Mouse (Mus musculus) neural tube, embryonic 15.5 days (tissue): ENCODE measurements around the gene Setd6. TPM values are rescaled to one million over a fixed set of nuclear protein-coding genes. Genes with fewer than 3 reads are reported as not detected.

ENCODE experiments used
- ATAC-seq: fragments of 200-750 bp; cut with Nextera tagmentation; 2 replicates; pipeline ENCODE4 v1.8.0; 2017; ENCODE audit warnings: mild to moderate bottlenecking, moderate TSS enrichment, moderate library complexity; ENCODE audit not compliant: low FRiP score
- H3K27ac ChIP-seq: fragments of 300-500 bp; sonication (generic); replicated peaks from 2 replicates; pipeline ENCODE4 v1.5.1; 2015; ENCODE audit warnings: mild to moderate bottlenecking, inconsistent platforms
- H3K27me3 ChIP-seq: fragments of 300-500 bp; sonication (generic); replicated peaks from 2 replicates; pipeline ENCODE4 v1.6.1; 2015; ENCODE audit warnings: inconsistent platforms
- H3K36me3 ChIP-seq: fragments of 300-500 bp; sonication (generic); 2 replicates; pipeline ENCODE4 v1.6.1; 2015; ENCODE audit warnings: inconsistent platforms
- H3K4me1 ChIP-seq: fragments of 300-500 bp; sonication (generic); 2 replicates; pipeline ENCODE4 v1.6.1; 2015; ENCODE audit warnings: inconsistent platforms
- H3K4me2 ChIP-seq: fragments of 300-500 bp; sonication (generic); 2 replicates; pipeline ENCODE4 v1.6.1; 2015; ENCODE audit warnings: inconsistent platforms, mild to moderate bottlenecking, moderate library complexity
- H3K4me3 ChIP-seq: fragments of 300-500 bp; sonication (generic); replicated peaks from 2 replicates; pipeline ENCODE4 v1.5.1; 2015; ENCODE audit warnings: mild to moderate bottlenecking, inconsistent platforms
- H3K9ac ChIP-seq: fragments of 300-500 bp; sonication (generic); replicated peaks from 2 replicates; pipeline ENCODE4 v1.6.1; 2015; ENCODE audit warnings: mild to moderate bottlenecking, inconsistent platforms
- H3K9me3 ChIP-seq: fragments of 300-500 bp; sonication (generic); replicated peaks from 2 replicates; pipeline ENCODE4 v1.6.1; 2016; ENCODE audit warnings: inconsistent platforms
- WGBS: fragments of 180-500 bp; shearing (Covaris S2); methylation state at CpG from one replicate; pipeline ENCODE4 v1.1.7; 2015; ENCODE audit warnings: mixed read lengths; 5-methylcytosine and 5-hydroxymethylcytosine counted together
- polyA plus RNA-seq: library from polyadenylated mRNA; unstranded; fragments of >200 nt; fragmentation: Nextera tagmentation; extraction: Ambion mirVana; gene quantifications from 2 replicates; pipeline ENCODE4 v1.2.1, GENCODE M21; 2015

Gene Setd6
- polyA plus RNA-seq = 32.9 and 34.8 TPM in 2 replicates

DNA sequence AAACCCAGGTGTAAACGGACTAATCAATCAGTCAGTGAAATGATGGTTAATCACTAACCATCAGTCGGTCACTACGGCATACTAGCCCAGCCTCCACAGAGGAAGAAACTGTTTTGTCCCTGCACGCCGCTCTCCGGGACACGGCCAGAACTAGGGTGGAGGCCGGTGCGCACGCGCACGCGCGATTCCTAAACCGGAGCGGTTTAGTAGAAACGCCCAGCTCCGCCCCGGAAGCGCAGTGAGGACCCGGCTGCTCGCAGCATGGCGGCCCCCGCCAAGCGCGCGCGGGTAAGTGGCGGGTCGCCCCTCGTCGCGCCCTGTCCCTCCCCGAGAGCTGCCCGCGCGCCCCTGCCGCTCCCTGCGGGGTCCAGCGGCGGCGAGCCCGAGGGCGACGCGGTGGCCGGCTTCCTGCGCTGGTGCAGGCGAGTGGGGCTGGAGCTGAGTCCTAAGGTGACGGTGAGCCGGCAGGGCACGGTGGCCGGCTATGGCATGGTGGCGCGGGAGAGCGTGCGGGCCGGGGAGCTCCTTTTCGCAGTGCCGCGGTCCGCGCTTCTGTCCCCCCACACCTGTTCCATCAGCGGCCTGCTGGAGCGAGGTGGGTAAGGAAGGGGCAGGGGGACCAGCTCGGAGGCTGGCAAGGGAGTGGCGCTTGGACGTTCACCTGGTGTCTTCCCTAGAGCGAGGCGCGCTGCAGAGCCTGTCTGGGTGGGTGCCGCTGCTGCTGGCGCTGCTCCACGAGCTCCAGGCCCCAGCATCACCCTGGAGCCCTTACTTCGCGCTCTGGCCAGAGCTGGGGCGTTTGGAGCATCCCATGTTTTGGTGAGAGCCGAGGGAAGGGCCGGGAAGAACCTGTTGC is at the start of gene Setd6:
Gene Setd6 (plus strand): TSS at position 206 of the 856 bp plus-strand sequence.
- peak within 1 kb of the TSS; percentile 82 for H3K4me2 ChIP-seq
- no peaks in the 10 kb centered on the region for H3K27me3 ChIP-seq
- ATAC-seq = peak; percentile 92
- no peaks in the 10 kb centered on the region for H3K9me3 ChIP-seq
- peaks cover 20% of the 10 kb centered on the region for H3K4me1 ChIP-seq
- H3K36me3 ChIP-seq = peaks cover 51% of the 10 kb centered on the region
- H3K27ac ChIP-seq = peak within 1 kb of the TSS; percentile 65
- peak within 1 kb of the TSS; percentile 57 for H3K4me3 ChIP-seq
- under 1% methylated on average over 79 of the region's 79 CpGs for WGBS
- peak within 1 kb of the TSS; percentile 57 for H3K9ac ChIP-seq

DNA sequence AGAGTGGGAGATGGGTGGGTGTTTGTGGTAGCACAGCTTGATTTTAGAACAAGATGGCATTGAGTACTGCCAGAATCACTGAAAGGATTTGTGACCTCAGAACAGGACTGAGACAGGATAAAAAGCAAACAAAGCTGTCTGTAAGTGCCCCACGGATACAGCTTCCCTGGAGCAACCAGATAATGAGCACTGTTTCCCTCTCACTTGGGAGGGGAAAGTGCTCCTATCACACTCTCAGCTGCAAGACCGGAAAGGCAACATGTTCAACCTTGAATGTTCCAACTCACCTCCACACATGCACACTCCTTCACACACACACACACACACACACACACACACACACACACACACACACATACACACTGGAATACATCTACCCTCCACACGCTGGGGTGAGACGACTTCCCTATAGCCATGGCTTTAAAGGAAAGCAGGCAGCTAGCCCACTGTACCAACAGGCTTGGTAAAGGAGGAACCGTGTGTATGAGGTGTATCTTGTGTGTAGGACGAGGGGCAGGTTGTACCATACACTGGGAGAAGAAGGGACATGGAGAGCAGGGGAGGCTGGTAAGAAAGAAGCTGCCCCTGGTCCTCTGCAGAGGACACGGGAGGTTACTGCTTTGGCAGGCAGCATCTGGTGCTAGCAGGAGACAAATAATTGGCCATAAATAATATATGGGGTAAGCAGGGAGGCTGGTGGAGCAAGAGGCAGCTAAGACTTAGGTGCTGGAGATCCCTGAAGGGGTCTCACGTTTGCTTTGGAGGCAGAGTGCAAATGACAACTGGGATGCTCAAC is 47.3 kb upstream of the Setd6 start:
- Histone ChIP-seq H3K27ac (no peak overlapping the region), H3K36me3 (no peaks in the 10 kb centered on the region), H3K4me1 (no peaks in the 10 kb centered on the region), H3K4me2 (no peak overlapping the region), H3K9me3 (no peaks in the 10 kb centered on the region), H3K27me3 (0 out of 2 replicates have a peak, but pooled peaks cover 2% of the 10 kb centered on the region), H3K9ac (no peak overlapping the region), H3K4me3 (no peak overlapping the region)
- WGBS = 53% methylated on average over 8 of the region's 8 CpGs
- no peak for ATAC-seq

DNA sequence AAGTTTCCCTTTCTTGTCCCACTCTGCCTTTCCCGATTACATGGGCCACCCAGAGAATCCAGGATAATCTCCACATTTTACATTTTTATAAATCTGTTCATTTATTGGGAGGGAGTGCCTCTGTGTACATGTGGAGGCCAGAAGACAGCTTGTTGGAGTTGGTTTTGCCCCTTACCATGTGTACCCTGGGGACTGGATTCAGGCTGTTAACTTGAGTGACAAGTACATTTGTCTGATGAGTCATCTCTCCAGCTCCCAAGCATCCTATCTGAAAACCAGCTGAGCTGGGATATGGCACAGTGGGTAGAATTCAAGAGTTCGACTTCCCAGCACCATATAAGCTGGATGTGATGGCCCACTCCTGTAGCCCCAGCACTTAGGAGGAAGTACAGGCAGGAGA is 45.7 kb upstream of the Setd6 start:
- no peak overlapping the region for H3K27ac ChIP-seq
- H3K9me3 ChIP-seq = no peaks in the 10 kb centered on the region
- 0 out of 2 replicates have a peak, but pooled peaks cover 3% of the 10 kb centered on the region for H3K4me1 ChIP-seq
- no peak overlapping the region for H3K9ac ChIP-seq
- 79% methylated on average over 2 of the region's 2 CpGs for WGBS
- no peak overlapping the region for H3K4me2 ChIP-seq
- ATAC-seq = no peak
- H3K36me3 ChIP-seq = no peaks in the 10 kb centered on the region
- 0 out of 2 replicates have a peak, but pooled peaks cover 4% of the 10 kb centered on the region for H3K27me3 ChIP-seq
- no peak overlapping the region for H3K4me3 ChIP-seq

DNA sequence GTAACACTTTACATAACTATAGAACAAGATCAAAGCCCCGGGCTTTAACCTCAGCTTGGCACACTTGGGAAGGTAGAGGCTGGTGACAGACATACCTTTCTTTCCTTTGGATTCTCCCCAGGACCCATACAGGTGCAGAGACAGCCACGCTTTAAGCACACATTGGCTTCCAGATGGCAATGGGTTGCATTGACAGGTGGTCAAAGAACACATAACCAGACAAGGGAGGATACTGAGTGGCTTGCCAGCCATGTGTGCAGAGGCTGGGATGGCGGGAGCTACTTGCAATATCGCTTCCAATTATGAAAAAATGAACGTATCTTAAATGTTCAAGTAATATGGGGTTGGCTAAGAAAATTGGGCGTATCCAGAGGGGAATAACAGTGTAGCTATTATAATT is 43.8 kb upstream of the Setd6 start:
- Histone ChIP-seq H3K4me1 (0 out of 2 replicates have a peak, but pooled peaks cover 4% of the 10 kb centered on the region), H3K9ac (no peak overlapping the region), H3K36me3 (no peaks in the 10 kb centered on the region), H3K9me3 (no peaks in the 10 kb centered on the region), H3K27me3 (0 out of 2 replicates have a peak, but pooled peaks cover 10% of the 10 kb centered on the region), H3K27ac (no peak overlapping the region), H3K4me3 (no peak overlapping the region), H3K4me2 (no peak overlapping the region)
- 85% methylated on average over 6 of the region's 6 CpGs for WGBS
- no peak for ATAC-seq

DNA sequence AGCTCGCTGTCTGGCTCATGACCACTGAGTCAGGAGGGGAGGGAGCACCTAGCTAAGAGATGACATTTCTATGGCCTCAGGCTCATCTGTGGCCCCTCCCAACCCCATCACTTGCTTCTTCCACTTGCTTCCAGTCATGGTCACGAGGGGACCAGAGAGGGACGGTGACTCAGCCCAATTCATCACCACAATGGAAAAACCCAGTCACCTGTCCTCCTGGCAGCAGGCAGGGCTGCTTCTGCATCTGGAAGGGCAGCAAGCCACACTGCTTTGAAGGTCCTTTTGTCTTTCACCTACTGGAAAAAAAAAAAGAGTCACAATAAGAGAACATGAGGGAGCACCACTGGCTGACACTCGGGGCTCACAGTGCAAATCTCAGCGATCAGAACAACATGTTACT is 42.9 kb upstream of the Setd6 start:
- Histone ChIP-seq H3K27me3 (0 out of 2 replicates have a peak, but pooled peaks cover 13% of the 10 kb centered on the region), H3K27ac (no peak overlapping the region), H3K9ac (no peak overlapping the region), H3K36me3 (no peaks in the 10 kb centered on the region), H3K4me1 (0 out of 2 replicates have a peak, but pooled peaks cover 10% of the 10 kb centered on the region), H3K4me3 (no peak overlapping the region), H3K9me3 (no peaks in the 10 kb centered on the region), H3K4me2 (no peak overlapping the region)
- WGBS = 76% methylated on average over 5 of the region's 5 CpGs
- ATAC-seq = no peak

DNA sequence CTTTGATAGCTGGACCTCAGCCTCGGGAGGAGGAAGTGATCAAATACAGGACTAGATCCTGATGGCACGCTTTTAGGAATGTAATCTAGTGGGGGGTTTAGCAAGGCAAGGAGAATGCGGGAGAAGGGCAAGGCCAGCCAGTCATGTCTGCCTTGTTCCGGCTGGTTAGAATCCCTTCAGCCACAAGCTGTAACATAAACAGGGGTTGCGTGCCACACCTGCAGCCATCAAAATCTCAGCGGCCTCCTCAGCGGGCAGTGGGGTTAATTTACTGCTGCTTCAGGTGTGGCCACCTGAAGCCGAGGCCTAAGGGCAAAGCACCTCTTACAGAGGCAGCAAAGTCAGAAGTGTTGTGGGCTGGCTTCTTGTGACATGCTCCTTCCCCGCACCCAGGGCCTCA is 39.0 kb upstream of the Setd6 start, which contains the start of gene Ndrg4:
Gene Ndrg4 (plus strand): TSS at position 350 of the 400 bp plus-strand sequence.
- ATAC-seq = no peak
- H3K27ac ChIP-seq = peak within 1 kb of the TSS; percentile 74
- peaks cover 30% of the 10 kb centered on the region for H3K4me1 ChIP-seq
- WGBS = 54% methylated on average over 9 of the region's 9 CpGs
- peak within 1 kb of the TSS; percentile 78 for H3K4me3 ChIP-seq
- no peaks in the 10 kb centered on the region for H3K36me3 ChIP-seq
- peak within 1 kb of the TSS; percentile 79 for H3K9ac ChIP-seq
- H3K27me3 ChIP-seq = 0 out of 2 replicates have a peak, but pooled peaks cover 13% of the 10 kb centered on the region
- H3K9me3 ChIP-seq = no peaks in the 10 kb centered on the region
- H3K4me2 ChIP-seq = peak within 1 kb of the TSS; percentile 74

DNA sequence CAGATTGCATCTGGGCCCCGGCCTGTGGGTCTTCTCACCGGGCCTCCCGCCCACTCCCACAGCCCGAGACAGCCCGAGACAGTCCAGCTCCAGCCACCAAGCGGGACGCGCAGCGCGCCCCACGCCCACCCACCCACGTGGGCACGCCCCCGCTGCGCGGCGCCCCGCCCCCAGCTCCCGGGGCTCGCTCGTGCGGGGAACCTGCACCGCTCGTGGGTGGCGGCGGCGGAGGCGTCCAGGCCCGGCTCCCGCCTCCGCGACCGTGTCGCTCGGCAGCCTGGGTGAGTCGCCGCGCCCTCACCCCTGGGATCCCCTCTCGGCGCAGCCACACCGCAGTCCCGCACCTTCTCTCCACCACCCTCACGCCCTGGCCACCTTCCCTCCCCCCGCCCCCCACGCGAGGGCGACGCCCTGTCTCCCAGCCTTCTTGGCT is 38.1 kb upstream of the Setd6 start:
- H3K4me1 ChIP-seq = peaks cover 34% of the 10 kb centered on the region
- H3K27ac ChIP-seq = peak overlapping the region; percentile 74
- peak overlapping the region; percentile 79 for H3K9ac ChIP-seq
- H3K4me2 ChIP-seq = peak overlapping the region; percentile 74
- under 1% methylated on average over 43 of the region's 48 CpGs for WGBS
- 0 out of 2 replicates have a peak, but pooled peaks cover 13% of the 10 kb centered on the region for H3K27me3 ChIP-seq
- peak overlapping the region; percentile 78 for H3K4me3 ChIP-seq
- peak; percentile 81 for ATAC-seq
- no peaks in the 10 kb centered on the region for H3K36me3 ChIP-seq
- no peaks in the 10 kb centered on the region for H3K9me3 ChIP-seq

DNA sequence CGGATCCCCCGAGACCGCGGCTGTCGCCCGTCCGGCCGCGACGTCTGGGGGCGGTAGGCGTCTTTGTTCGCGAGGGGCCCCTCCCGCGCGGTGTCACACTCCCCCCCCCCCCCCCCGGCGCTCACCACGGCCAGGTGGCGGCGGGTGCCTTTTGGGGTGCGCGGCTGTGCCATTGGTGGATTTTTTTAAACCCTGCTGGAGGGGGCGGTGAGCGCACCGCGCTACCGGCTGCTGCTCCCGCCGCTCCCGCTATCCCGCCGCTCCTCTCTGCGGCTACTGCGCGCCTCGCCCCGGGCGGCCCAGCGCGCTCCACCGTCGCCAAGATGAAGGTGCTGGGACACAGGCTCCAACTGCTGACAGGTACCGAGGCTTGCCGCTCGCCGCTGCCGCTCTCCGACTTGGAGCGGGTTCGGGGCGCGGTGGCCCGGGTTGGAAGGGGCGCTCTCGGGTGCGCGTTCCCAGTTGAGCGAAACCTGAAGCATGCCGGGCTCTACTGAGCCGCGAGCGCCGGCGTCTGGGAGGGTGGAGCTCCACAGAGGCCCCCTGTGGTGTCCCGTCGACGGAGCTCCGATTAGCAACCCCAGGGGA is 37.6 kb upstream of the Setd6 start:
- ATAC-seq = peak; percentile 74
- H3K4me2 ChIP-seq = peak overlapping the region; percentile 74
- H3K9me3 ChIP-seq = no peaks in the 10 kb centered on the region
- peaks cover 34% of the 10 kb centered on the region for H3K4me1 ChIP-seq
- 0 out of 2 replicates have a peak, but pooled peaks cover 13% of the 10 kb centered on the region for H3K27me3 ChIP-seq
- under 1% methylated on average over 54 of the region's 70 CpGs for WGBS
- peak overlapping the region; percentile 74 for H3K27ac ChIP-seq
- no peaks in the 10 kb centered on the region for H3K36me3 ChIP-seq
- H3K9ac ChIP-seq = peak overlapping the region; percentile 79
- peak overlapping the region; percentile 78 for H3K4me3 ChIP-seq

DNA sequence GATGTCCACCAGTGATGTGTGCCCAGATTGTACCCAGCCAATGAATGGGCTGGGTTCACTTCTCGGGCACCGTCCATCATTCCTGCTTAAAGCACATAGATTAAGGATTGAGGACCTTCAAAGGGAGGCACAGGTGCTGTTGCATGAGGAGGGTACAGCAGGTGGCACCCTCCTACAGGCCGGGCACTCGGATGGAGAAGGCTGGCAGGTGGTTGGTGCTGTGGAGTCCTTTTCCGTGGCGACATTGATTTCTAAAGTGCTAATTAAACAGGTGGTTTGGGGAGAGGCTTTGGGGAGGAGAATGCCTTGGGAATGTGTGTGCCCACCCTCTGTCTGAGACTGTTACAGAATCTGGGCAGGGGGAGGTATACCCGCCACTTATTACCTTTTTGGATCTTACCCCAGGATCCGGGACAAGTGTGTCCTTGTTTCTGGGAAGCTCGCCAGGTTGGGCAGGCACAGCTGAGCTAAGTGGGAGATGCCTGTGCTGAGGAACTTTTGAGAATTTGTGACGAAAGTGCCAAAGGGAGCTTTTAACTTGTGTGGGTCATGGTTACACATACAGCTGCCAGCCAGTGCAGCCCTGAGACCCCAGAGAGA is 27.5 kb upstream of the Setd6 start:
- Histone ChIP-seq H3K4me2 (no peak overlapping the region), H3K4me1 (0 out of 2 replicates have a peak, but pooled peaks cover 3% of the 10 kb centered on the region), H3K9me3 (no peaks in the 10 kb centered on the region), H3K27me3 (no peaks in the 10 kb centered on the region), H3K36me3 (no peaks in the 10 kb centered on the region), H3K4me3 (no peak overlapping the region), H3K27ac (no peak overlapping the region), H3K9ac (no peak overlapping the region)
- ATAC-seq = no peak
- WGBS = 76% methylated on average over 10 of the region's 10 CpGs

DNA sequence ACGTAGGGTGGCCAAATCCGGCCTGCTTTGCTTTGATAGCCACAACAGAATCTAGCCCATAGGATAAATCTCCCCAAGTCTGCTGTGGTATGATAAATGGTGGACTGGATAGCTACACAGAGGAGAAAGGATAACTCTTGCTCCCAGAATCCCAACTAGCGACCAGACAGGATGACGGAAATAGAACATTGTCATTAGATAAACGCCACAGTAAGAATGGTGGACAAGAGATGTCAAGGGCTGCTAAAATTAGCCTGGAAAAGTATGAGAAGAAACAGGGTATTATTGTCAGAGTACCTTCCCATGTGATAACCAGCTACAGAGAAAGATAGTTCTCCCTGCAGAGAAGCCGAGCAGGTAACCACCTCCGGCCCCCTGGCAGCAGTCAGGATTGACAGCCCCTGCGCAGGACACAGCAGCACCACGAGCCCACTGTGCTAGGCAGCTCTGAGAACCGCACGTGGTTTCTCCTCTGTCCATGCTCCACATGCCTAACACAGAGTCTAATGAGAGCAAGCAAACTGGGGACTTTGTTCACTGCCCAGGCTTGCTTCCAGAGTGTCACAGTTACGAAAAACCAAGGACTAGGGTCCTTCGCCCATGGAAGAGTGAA is 24.6 kb upstream of the Setd6 start:
- 87% methylated on average over 13 of the region's 13 CpGs for WGBS
- Histone ChIP-seq H3K27me3 (no peaks in the 10 kb centered on the region), H3K4me2 (no peak overlapping the region), H3K27ac (no peak overlapping the region), H3K9ac (no peak overlapping the region), H3K4me1 (peaks cover 15% of the 10 kb centered on the region), H3K4me3 (no peak overlapping the region), H3K9me3 (no peaks in the 10 kb centered on the region), H3K36me3 (no peaks in the 10 kb centered on the region)
- no peak for ATAC-seq
